Mouse (Mus musculus) gastrocnemius, postnatal 14 days (tissue): ENCODE measurements around the gene Tgds. TPM values are rescaled to one million over a fixed set of nuclear protein-coding genes. Genes with fewer than 3 reads are reported as not detected.
"Not testable (repeated sequence)": the region's sequence is repeated elsewhere in the genome, so short reads cannot be mapped to it uniquely, and the experiment has no call there.

Experiments
- DNase-seq: peaks from one replicate; pipeline ENCODE4 v3.0.0; 2021; ENCODE audit warnings: mixed read lengths
- intact Hi-C: fragments of 180-260 bp; cut with DNase I; formaldehyde crosslinking; loops from one replicate; pipeline ENCODE4 v1.15.1; 2025; ENCODE audit warnings: low total_unique reads
- total RNA-seq, 2 experiments: library from RNA; stranded (reverse); gene quantifications; 2 replicates each; pipeline ENCODE4 v1.2.3; 2021

Tgds gene
- total RNA-seq, 2 experiments from 2014 or later, result 5.5 to 7.0 TPM

DNA sequence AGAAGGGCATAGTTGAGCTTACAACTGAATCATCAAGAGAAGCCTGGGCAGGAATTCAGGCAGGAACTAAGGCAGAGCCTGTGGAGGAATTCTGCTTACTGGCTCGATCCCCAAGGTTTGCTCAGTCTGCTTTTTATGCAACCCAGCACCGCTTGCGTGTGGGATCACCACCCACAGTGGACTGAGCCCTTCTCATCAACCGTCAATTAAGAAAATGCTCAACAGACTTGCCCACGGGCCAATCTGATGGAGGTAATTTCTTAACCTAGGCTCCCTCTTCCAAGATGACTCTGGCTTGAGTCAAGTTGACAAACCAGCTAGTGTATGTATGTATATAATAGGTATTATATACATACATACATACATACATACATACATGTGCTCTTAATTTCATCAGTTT, 9.7 kb upstream of the Tgds start:
- no peak for DNase-seq
- intact Hi-C loops, result no loop called here

DNA sequence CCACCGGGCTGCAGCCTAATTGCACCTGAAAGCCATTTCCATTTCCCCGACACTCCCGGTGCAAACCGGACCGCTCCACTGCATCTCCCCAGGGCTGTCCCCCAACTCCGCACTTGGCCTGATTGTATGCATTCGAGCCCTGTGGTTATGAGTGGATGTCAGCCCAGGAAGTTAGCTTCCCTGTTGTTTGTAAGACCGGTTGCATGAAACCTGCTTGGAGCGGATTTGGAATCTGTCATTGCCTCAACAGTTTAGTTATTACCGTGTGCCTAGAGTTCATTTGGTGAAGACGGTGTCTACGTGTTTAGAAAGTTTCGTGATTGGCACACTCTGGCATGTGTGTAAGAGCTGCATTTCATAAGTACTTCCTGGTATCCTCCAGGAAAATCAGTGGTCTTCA, 4.9 kb upstream of the Tgds start:
- DNase-seq, result peak; percentile 21
- intact Hi-C loops, result no loop called here

DNA sequence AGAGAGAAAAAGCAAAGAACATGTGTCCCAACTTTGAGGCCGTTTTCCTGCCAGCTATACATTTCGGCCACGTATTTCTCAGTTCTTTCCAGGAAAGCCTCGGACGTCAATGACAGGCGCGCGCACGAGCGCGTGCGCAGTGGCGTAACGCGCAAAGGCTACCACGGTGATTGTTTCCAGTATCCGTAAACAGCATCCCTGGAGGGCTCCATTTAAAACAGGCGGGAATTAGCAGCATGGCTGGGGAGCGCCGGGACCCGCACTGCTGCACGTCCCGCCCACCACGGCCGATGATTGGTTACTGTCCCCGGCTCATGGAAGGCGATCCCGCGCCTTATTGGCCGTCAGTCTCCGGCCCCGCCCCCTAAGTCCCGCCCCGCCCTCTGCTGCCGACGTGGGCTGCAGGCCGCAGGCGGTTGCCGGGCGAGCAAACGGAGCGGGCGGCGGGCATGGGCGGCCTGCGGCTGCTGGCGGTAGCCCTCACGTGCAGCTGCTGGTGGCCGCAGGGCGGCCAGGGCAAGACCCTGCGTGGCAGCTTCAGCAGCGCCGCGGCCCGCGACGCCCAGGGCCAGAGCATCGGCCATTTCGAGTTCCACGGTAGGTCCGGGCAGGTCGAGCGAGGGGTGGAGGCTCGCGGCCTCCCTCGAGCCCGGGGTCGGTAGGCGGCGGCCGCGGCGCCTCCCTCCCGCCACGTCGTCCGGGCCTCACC, 4.3 kb upstream of the Tgds start, which contains the start of gene Gpr180:
TSS of gene Gpr180 (plus strand) at position 415 of the 709 bp plus-strand sequence.
- peak; percentile 98 for DNase-seq
- intact Hi-C loops, result no loop called here

DNA sequence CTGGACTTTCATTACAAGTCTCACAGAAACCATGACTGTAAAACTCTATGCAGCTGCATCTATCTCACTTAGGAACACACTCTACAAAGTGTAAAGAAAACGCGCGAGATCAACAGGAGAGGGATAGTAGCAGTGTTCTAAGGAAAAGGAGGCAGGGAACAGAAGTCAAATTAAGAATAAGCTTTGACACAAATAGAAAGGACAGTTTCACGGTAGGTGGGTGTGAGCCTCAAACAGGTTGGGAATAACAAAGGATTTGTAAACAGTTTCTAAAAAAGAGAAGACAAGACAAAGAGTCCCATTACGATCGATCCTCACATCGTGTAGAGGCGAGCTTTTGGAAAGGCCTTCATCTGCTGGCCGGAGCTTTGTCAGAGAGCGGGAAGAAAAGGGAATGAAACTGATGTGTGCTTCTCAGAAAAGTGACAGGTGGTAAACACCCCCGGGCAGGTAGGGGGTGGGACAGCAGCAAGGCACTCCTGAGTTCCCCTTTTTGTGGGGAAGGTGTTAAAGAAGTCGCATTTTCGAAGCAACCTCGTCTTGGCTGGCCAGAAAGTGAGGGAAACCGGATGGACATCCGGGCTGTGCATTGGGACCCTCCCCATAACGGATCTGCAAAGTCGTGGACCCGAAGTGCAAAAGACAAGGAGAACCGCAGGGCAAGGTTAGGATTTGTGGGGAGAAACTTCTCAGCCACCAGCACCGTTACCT, 469 bp downstream of the Tgds start:
- no peak for DNase-seq
- intact Hi-C loops, result no loop called here

DNA sequence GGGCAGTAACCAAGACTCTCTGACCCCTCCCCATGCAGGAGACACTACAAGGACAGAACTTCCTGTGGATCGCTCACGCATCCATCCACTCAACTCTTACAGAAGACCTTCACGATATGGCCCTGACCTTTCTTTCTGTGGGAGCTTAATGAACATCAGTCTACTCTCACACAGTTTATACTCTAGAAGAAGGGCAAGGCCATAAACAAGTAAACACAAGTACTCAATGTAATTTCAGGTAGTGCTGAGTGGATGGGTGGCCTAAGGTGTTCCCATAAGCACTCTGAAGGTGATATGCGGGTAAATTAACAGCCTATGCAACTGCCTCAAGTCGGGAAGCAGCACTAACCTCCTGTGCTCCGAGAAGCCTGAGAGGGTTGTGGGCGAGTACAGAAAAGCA, 1.1 kb downstream of the Tgds start:
- no peak for DNase-seq
- intact Hi-C loops, result no loop called here

DNA sequence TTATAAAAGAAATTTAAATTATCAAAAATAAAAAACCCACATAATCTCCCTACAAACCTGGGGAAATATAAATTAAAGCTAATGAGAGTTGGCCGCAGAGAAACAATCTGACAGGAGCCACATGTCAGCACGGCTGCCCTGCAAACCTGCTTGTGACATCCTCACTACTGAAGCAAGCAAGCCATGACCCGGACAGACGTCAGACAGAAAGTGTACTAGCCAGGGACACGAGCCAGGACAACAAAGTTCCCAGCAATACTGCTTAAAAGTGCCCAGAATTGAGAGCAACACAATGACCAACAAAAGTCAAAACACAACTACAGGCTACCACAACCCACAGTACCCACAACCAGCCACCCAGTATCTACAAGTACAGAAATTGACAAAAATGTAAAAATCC, 6.3 kb downstream of the Tgds start:
- intact Hi-C loops, result no loop called here
- no peak for DNase-seq

DNA sequence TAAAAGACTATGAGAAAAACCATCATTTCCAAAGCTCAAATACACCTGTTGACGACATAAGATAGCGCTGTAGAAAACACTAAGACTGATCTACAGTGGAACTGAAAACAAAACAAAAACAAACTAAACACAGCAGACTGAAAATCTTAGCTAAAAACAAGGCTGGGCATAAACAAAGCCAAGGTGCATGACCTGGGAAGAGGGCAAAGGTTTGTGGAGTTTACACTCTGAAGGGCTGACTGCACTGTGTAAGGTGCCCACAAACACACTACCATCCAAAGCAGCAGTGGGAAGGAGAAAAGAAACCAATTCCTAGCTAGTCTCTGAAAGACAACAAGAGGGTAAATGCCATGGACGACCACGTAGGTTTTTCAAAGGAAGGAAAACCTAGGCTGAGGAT, 7.8 kb downstream of the Tgds start:
- DNase-seq, result no peak
- intact Hi-C loops, result no loop called here

DNA sequence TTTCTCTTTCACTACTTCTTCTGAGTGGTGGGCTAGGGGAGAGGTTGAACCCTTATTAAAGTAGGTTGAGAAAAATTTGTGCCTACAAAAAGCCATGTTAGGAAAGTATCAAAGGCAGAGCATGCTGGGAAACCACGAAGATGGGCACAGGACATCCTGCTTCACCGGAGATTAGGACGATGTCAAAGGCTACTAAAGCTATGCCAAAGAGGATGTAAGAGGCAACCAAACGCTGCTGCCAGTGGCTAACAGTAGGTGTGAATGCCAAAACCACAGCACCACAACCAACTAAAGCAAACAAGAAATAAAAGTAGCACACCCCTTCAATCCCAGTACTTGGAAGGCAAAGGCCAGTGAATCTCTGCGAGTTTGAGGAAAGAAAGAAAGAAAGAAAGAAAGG, 8.4 kb downstream of the Tgds start:
- intact Hi-C loops, result no loop called here

DNA sequence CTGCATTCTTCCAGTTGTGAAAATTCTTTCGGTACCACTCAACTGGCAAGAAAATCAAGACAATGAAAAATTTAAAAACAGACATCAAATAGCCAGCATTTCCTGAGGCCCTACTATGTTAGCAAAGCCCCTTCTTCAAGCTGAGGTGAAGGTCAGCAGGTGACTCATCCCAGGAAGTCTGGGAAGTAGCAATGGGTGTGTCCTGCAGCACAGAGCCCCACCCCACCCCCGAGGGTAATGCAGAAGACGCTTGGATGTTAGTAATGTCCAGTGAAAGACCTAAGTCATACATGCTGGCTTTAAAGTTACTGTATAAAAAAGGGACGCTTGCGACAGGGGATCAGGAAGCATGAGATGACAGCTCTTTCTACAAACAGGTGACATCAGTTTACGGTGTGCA, 19.4 kb downstream of the Tgds start:
- no peak for DNase-seq
- intact Hi-C loops, result no loop called here

More for the DNA sequence above, 8.4 kb downstream of the Tgds start:
- DNase-seq, result no peak

DNA sequence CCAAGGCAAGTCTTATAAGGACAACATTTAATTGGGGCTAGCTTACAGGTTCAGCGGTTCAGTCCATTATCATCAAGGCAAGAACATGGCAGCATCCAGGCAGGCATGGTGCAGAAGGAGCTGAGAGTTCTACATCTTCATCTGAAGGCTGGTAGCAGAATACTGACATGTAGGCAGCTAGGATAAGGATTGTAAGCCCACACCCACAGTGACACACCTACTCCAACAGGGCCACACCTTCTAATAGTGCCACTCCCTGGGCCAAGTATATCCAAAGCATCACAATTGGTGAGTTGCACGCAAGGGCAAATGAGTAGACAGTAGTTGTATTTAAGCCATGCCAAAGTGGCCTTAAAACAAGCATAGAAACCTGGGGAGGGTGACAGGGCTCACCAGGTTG, 25.1 kb downstream of the Tgds start:
- DNase-seq, intact Hi-C loops: not testable (repeated sequence)

DNA sequence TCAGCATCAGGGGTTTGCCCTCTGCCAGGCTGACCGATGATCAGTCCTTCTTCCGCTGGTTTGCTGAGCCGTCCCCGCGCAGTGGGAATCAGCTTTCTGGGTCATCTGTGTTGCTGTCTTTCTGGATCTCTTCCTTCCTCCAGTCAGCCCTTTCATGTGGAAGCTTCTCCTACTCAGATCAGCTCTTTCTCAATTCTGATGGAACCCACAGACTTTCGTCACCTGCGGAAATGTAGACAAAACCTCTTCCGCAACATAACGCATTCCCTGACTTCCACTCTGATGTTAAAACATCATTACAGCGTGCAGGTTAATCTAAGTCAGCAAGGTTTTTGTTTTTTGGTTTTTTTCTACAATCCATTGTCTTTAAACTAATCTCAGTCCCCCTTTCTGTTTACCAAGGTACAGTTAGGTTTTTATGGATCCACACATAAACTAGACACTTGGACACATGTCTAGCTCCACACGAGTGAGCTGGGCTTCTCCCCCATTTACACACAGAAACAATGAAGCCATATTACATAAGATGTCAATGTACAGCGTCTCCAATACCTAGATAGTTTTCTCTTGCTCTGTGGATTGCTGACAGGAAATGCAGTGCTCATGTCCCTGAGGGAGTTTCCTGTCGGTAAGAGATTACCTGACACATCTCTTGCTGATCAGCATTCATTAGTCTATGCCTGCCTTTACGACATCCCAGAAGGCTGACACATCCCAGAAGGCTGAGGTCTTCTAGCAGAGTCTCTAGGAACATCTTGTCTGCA, 31.1 kb downstream of the Tgds start:
- no peak for DNase-seq
- intact Hi-C loops, result no loop called here

DNA sequence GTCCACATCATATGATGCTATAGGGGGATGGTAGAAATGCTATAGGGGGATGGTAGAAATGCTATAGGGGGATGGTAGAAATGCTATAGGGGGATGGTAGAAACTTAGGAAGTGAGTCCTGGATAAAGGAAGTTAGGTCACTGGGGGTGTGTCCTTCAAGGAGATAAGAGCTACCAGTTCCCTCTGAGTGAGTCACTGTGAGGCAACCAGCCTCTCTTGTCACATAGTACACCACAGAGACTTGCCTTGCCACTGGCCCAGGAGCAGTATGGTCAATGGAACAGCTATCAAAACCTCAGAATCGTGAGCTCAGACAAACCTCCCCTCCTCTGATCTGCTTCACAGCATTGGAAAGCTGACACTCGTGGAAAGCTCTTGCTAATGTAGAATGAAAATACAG, 34.3 kb downstream of the Tgds start:
- DNase-seq, result no peak
- intact Hi-C loops, result no loop called here

DNA sequence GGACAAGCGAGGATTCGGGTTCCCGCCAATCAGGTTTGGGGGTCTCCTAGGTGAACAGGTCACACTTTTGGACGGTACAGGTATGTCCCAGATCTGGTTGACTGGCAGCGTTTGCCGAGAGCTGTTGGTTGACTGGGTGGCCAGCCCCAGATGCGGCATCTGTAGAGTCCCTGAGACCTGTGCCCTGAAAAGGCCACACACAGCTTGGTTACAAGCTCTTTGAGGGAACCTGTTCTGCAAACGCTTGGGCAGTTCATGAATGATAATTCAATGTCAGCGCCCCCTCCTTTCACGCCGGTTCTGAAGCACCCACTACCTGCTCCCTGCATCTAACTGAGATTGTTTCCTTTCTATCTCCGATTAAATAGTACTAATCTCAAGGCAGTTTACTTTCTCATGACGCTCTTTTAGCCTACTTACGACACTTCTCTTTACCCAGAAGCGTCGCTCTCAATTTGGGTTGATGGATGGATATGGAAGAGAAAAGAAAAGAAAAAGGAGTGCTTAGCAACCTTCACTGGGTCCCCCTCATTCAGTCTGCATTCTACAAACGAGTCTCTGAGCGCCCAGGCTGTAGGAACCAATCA, 42.7 kb downstream of the Tgds start:
- DNase-seq, result no peak
- intact Hi-C loops, result no loop called here

DNA sequence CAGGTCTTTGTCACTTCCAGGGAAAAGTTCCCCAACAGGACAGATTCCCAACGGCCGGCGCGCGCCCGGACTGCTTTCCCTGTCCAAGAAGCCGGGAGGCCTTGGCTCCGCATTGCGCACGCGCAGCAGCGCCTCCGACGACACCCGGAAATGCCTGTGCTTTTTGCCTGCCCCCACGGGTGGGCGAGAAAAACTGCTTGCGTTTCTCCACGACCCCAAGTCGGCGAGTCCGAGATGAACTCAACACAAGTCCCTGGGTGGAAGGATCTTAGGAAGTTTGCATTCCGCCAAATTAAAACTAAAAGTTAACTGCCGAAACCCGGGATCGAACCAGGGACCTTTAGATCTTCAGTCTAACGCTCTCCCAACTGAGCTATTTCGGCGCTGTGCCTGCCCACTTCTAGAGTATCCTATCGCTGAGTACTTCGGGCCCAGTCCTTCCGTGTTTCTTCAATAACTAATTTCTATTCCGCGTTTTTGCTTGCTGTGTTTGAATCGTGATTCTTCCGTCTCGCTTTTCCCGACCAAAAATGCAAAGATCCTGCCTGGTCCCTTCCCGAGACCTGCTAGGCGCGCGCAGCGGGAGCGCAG, 43.2 kb downstream of the Tgds start:
- peak; percentile 94 for DNase-seq
- intact Hi-C loops, result no loop called here

DNA sequence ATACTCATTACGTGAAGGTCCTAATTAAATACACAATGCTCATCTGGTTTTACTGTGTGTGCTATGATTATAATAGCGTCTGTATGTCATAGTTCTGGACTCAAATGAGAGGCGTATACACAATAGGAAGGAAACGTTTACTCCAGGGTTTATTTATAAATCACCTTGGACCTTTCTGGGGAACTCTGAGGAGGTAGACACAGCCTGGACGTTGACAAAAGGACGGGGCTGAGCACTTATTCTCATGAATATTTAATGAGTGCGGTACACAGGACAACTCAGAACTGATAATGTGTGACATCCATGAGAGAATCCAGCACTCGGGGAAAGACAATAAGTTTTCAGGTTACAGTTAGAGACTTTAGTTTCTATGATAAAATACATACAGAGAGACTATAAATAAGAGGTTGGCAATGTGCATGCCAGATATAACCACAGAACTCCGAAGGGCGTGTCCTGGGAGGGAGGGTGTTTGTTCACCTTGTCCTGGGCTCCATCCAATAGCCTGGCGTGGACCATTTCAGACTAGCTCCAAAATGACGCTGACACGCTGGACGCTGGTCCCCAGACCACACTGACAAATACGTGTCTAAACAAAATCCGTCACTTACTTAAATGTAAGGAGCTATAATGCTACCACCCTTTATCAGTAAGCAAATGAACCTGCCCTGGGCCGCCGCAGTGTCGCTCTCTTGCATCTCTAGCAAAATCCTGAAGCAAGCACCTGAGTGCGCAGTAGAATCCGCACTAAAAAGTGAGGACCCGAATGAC, 43.9 kb downstream of the Tgds start:
- peak; percentile 12 for DNase-seq
- intact Hi-C loops, result no loop called here

DNA sequence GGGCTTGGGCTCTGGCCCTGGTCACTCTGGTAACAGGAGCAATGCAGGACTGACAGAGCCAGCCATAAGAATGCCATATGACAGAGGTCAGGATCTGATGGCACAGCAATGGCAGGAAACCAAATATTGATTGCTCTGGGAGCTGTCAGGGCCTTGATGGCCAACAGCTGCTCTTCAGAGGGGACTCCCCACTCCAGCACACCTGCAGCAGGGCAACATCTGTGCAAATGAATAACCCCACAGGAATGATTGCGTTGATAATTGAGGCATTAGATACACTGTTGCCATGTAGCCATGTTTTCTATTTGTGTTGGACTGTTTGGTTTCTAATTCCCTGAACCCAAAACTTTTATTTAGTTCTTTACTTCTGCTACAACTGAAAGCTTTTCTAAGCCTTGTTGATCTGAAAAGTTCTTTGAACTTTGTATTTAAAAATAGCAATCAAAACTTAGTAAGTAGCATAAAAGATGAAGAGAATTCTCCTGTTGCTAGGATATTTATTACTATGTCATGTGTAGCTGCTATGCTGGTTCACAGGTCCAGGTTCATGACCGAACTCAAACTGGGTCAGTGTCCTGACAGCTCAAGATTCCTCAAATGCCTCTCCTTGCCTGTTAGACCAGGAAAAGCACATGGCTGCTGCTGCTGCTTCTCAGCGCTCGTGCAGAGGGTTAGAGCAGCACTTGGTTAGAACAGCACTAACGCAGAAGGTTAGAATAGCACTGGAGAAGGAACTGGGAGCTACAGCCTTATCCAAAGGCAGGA, 46.1 kb downstream of the Tgds start:
- intact Hi-C loops, result no loop called here
- DNase-seq, result no peak

DNA sequence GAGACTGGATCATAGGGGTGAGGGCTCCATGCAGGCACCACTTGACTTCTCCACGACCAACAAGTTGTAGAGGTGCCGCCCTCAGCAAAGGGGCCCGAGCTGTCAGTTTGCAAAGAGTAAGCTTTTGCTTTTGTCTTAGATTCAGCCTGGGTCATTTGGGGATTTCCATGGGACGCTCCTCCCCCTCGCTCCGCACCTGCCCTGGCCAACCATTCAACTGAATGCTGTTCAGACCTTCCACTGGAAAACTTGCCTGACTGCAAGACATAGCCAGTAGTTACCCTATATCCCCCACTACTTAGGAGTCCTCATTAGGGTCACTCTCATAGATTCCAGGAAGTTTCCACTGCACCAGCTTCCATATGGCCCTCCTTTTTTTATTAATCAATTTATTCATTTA, 48.7 kb downstream of the Tgds start:
- intact Hi-C loops, result no loop called here
- no peak for DNase-seq

DNA sequence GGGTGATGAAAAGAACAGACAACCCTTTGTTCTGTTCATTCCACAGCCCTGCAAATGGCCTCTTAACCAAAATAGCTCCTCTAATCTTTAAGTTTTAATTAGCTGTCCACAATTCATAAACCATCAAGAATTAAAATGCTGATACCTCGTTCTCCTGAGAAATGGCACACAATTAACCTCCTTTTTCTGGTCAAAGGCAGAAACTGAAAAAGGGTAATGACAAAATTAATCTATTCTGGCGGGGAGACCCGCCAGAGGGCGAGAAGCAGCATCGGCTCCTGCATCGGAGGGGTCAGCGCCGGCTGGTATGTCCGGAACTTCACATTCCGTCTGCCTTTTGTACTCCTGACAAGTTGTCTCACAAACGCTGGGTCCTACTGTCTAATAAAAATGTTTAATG, 51.9 kb downstream of the Tgds start:
- DNase-seq, result no peak
- intact Hi-C loops, result no loop called here
